Mouse (Mus musculus): Measurements from ENCODE around the gene Map4k3. TPM values are rescaled to one million over a fixed set of nuclear protein-coding genes. Genes with fewer than 3 reads are reported as not detected.
"Not testable (repeated sequence)": the region's sequence is repeated elsewhere in the genome, so short reads cannot be mapped to it uniquely, and the experiment has no call there.

The Map4k3 gene
- total RNA-seq, 1 experiment from 2014 or later = 6.9 TPM

DNA sequence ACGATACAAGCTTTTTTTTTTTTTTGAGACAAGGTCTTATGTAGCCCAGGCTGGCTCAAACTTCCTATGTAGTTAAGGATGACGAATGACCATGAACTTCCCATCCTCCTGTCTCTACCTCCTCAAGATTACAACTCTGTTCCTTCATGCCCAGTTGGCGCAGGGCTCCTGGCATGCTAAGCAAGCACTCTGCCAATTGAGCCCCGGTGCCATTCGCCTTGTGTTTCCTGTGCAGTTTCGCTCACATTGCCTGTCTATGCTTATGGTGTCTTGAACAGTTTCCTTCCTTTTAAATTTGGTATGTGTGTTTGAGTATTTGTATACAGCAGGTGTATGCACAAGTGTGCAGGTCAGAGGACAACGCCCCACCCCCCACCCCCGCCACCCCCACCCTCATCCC is 182.1 kb downstream of the Map4k3 start:
- ATAC-seq (replicated peaks; ENCODE audit: low read depth, poor library complexity, severe bottlenecking) = no peak

DNA sequence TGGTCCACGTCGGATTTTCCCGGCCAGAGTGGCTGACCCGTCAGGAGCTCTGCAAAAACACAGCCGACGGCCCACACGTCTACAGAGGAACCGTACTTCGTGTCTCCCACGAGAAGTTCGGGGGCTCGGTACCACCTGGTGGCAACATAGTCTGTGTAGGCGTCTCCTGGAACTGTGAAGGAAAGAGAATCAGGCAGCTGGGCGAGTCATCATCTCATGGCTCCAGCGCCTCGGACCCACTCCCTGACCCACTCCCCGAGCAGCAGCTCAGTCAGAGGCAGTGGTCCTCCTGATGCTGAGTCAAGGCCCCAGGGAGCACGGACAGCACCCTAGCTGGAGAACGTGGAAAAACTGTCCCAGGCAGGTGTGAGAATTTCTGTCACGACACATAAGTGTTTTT is 184.6 kb downstream of the Map4k3 start:
- ATAC-seq (replicated peaks; ENCODE audit: low read depth, poor library complexity, severe bottlenecking) = no peak

GRCm38 (mm10) chr17:80537136-80537535 is 191.1 kb downstream of the Map4k3 start:
- ATAC-seq (replicated peaks; ENCODE audit: low read depth, poor library complexity, severe bottlenecking) = 0 out of 2 replicates have a peak, but pooled peaks have one; percentile 25

- ATAC-seq (replicated peaks; ENCODE audit: low read depth, poor library complexity, severe bottlenecking) = no peak
Observed at GRCm38 (mm10) chr17:80535633-80536032, 192.7 kb downstream of the Map4k3 start.

DNA sequence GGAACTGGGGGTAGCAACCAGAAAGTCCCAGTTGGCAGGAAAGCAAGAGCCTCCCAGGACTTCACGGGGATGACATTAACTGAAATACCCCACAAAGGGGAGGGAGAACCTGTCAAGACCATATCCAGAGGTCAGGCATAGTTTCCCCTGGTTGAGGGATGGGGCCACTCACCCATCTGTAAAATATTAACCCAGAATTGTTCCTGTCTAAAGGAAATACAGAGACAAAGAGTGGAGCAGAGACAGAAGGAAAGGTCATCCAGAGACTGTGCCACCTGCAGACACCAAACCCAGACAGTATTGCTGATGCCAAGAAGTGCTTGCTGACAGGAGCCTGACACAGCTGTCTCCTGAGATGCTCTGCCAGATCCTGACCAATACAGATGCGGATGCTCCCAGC is 196.9 kb downstream of the Map4k3 start:
- not testable (repeated sequence) for ATAC-seq (replicated peaks; ENCODE audit: low read depth, poor library complexity, severe bottlenecking)

Other genes starting within 250 kb of the Map4k3 start
- gene Sos1, start 248.0 kb downstream of the Map4k3 start, total RNA-seq (2017) = 14.6 and 22.4 TPM in 2 replicates
- not detected in 2 replicates for gene Cdkl4, start 150.7 kb downstream of the Map4k3 start, total RNA-seq (2017)
- gene Tmem178, start 216.1 kb upstream of the Map4k3 start, total RNA-seq (2017) = not detected in 2 replicates